Mouse (Mus musculus): ENCODE results near the gene Treml1. TPM values are rescaled to one million over a fixed set of nuclear protein-coding genes. Genes with fewer than 3 reads are reported as not detected.

Gene Treml1
- total RNA-seq, 1 experiment, result 0.40 TPM

DNA sequence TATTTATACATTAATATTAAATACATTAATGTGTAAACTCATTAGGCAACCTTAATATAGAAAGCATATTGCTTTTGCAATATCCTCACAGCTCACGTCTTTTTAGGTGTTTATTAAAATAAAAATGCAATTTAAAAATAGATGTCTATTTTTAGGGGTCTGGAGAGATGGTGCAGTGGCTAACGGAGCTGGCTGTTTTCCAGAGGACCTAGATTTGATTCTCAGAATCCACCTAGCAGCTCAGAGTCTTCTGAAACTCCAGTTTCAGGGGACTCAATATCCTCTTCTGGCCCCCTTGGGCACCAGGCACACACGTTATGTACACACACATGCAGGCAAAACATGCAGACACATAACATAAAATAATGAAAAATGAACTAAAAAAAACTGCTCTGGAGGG, 2.6 kb downstream of the Treml1 start:
- Histone ChIP-seq H3K4me3 (ENCODE audit: insufficient read depth in 1 of 2, low read depth in 1 of 2, low read length in 2 of 2, poor library complexity in 1 of 2, severe bottlenecking in 1 of 2) (no peak overlapping the region), H3K27ac (ENCODE audit: insufficient read depth, low read depth, low read length, poor library complexity, severe bottlenecking) (no peak overlapping the region), H3K36me3 (ENCODE audit: control insufficient read depth, insufficient read depth, low read length, poor library complexity, severe bottlenecking) (no peaks in the 10 kb centered on the region), H3K4me1 (ENCODE audit: control insufficient read depth in 2 of 2, insufficient read depth in 2 of 2, low read length in 2 of 2, poor library complexity in 1 of 2) (peaks cover 0 to 7% of the 10 kb centered on the region in 2 experiments; a peak in 2 of 4 replicates), H3K9me3 (ENCODE audit: control insufficient read depth, insufficient read depth, low read depth, low read length) (no peaks in the 10 kb centered on the region), H3K9ac (ENCODE audit: insufficient read depth, low read depth, low read length, poor library complexity, severe bottlenecking) (no peak overlapping the region)
- no peak for DNase-seq (ENCODE audit: low read depth, low spot score)
- TF ChIP-seq CHD2 (IDR thresholded peaks at IDR 0.05; ENCODE audit: low read depth, low read length) (no peak), HCFC1 (IDR thresholded peaks at IDR 0.05; ENCODE audit: borderline replicate concordance, insufficient read depth, low read length) (no peak), ZC3H11A (IDR thresholded peaks at IDR 0.05; ENCODE audit: borderline replicate concordance, low read depth, low read length) (no peak)
- in situ Hi-C loops (cut with MboI; ENCODE audit: low sequenced_read_pairs in 2 of 2, unreplicated experiment in 2 of 2), result no loop called here

DNA sequence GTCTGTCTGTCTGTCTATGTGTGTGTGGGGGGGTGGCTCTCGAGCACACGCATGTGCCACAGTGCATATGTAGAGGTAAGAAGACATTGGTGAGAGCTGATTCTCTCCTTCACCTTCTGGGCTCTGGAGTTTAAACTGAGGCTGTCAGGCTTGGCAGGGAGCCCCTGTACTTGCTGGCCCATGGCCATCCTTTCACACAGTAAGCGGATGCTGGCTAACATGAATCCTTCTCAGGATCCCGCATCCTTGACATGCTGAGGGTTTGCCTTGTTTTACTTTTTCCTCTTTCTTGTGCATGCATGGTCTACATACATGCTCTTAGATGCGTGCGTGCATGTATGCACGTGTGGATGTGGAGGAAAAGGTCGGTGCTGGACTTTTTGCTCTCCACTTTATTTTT, 3.2 kb downstream of the Treml1 start:
- no peak overlapping the region for H3K27ac ChIP-seq (ENCODE audit: insufficient read depth, low read depth, low read length, poor library complexity, severe bottlenecking)
- no peak overlapping the region for H3K4me3 ChIP-seq (ENCODE audit: insufficient read depth in 1 of 2, low read depth in 1 of 2, low read length in 2 of 2, poor library complexity in 1 of 2, severe bottlenecking in 1 of 2)
- no peaks in the 10 kb centered on the region for H3K36me3 ChIP-seq (ENCODE audit: control insufficient read depth, insufficient read depth, low read length, poor library complexity, severe bottlenecking)
- H3K9me3 ChIP-seq (ENCODE audit: control insufficient read depth, insufficient read depth, low read depth, low read length), result no peaks in the 10 kb centered on the region
- in situ Hi-C loops (cut with MboI; ENCODE audit: low sequenced_read_pairs in 2 of 2, unreplicated experiment in 2 of 2), result no loop called here
- no peak for DNase-seq (ENCODE audit: low read depth, low spot score)
- peaks cover 0 to 7% of the 10 kb centered on the region in 2 experiments; a peak in 1 of 4 replicates for H3K4me1 ChIP-seq (ENCODE audit: control insufficient read depth in 2 of 2, insufficient read depth in 2 of 2, low read length in 2 of 2, poor library complexity in 1 of 2)
- H3K9ac ChIP-seq (ENCODE audit: insufficient read depth, low read depth, low read length, poor library complexity, severe bottlenecking), result no peak overlapping the region
- no peak for TF ChIP-seq ZC3H11A (IDR thresholded peaks at IDR 0.05; ENCODE audit: borderline replicate concordance, low read depth, low read length)
- TF ChIP-seq ZNF384 (IDR thresholded peaks at IDR 0.05; ENCODE audit: low read depth, low read length), result no peak
- TF ChIP-seq MAFK (IDR thresholded peaks at IDR 0.05; ENCODE audit: insufficient read depth, low read depth, low read length), result no peak

DNA sequence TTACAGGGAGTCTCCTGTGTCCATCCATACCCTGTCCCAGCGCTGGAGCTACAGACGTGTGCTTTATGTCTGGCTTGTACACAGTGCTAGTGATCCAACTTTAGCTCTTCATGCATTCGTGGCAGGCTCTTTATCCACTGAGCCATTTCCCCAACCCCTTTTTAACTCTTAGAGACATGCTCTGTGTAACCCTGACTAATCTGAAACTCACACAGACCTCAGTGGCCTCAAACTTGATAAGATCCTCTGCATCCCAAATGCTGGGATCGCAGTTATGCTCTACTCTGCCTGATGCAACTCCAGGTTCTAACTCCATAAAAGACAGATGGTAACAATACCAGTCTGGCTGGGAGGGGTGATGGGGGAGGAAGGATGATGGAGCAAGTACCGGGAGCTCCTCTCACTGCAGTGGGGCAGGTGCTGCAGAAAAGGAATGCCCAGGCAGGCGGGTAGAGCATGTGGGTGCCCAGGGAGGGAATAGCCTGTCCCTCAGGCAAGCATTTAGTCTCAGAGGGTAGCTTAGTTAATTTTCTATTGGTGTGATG, 3.8 kb downstream of the Treml1 start:
- H3K4me1 ChIP-seq (ENCODE audit: control insufficient read depth in 2 of 2, insufficient read depth in 2 of 2, low read length in 2 of 2, poor library complexity in 1 of 2), result peaks cover 0 to 7% of the 10 kb centered on the region in 2 experiments; a peak in 1 of 4 replicates
- no peak overlapping the region for H3K9ac ChIP-seq (ENCODE audit: insufficient read depth, low read depth, low read length, poor library complexity, severe bottlenecking)
- in situ Hi-C loops (cut with MboI; ENCODE audit: low sequenced_read_pairs in 2 of 2, unreplicated experiment in 2 of 2), result no loop called here
- DNase-seq (ENCODE audit: low read depth, low spot score), result no peak
- no peaks in the 10 kb centered on the region for H3K9me3 ChIP-seq (ENCODE audit: control insufficient read depth, insufficient read depth, low read depth, low read length)
- no peak overlapping the region for H3K4me3 ChIP-seq (ENCODE audit: insufficient read depth in 1 of 2, low read depth in 1 of 2, low read length in 2 of 2, poor library complexity in 1 of 2, severe bottlenecking in 1 of 2)
- no peak overlapping the region for H3K27ac ChIP-seq (ENCODE audit: insufficient read depth, low read depth, low read length, poor library complexity, severe bottlenecking)
- TF ChIP-seq CHD2 (IDR thresholded peaks at IDR 0.05; ENCODE audit: low read depth, low read length), result no peak
- no peaks in the 10 kb centered on the region for H3K36me3 ChIP-seq (ENCODE audit: control insufficient read depth, insufficient read depth, low read length, poor library complexity, severe bottlenecking)

DNA sequence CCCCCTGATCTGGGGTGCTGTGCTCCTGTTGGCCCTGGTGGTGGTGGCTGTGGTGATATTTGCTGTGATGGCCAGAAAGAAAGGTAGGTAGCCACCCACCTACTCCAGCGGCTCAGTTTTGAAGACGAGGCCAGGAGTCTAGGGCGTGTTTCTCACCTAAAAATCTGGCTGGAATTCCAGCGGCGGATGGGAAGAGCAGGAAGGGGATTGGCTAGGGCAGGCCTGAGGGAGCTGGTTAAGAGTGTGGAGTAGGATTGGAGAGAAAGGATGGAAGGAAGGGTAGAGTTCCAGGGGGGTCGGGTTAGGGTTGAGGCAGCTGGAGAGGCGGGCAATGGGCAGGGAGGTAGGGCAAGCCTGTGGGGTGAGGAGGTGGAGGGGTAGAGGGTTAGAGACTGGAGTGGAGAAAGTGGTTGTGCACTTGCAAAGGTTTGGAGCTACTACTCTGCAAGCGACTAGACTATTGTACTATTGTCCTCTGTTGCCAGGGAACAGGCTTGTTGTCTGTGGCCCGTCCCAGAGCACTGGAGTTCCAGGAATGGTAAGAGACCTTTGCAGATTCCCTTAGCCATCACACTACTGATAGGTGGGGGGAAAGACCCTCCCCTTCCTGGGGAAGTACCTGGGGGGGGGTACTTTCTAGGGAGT, 5.9 kb downstream of the Treml1 start:
- Histone ChIP-seq H3K9me3 (ENCODE audit: control insufficient read depth, insufficient read depth, low read depth, low read length) (no peaks in the 10 kb centered on the region), H3K27ac (ENCODE audit: insufficient read depth, low read depth, low read length, poor library complexity, severe bottlenecking) (no peak overlapping the region)

DNA sequence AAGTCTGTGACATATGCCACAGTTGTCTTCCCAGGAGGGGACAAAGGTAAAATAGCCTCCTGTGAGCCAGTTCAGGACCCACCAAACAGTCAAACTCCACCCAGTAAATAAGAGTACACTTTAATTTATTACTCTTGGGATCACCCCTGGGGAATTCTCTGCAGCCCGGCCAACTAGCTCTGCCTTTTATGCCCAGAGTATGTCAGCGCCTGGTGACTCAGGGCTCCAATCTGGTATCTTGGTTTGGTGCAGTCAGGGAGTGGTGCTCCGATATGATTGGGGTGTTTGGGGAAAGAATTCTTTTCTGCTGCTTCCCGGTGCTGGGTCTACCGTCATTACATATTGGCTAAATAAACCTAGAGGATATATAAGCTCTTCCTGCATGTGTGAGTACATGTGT, 7.1 kb downstream of the Treml1 start:
- TF ChIP-seq CHD2 (IDR thresholded peaks at IDR 0.05; ENCODE audit: low read depth, low read length) (no peak), MAFK (IDR thresholded peaks at IDR 0.05; ENCODE audit: insufficient read depth, low read depth, low read length) (no peak), ZC3H11A (IDR thresholded peaks at IDR 0.05; ENCODE audit: borderline replicate concordance, low read depth, low read length) (no peak), ZNF384 (IDR thresholded peaks at IDR 0.05; ENCODE audit: low read depth, low read length) (no peak), HCFC1 (IDR thresholded peaks at IDR 0.05; ENCODE audit: borderline replicate concordance, insufficient read depth, low read length) (no peak)
- no peaks in the 10 kb centered on the region for H3K36me3 ChIP-seq (ENCODE audit: control insufficient read depth, insufficient read depth, low read length, poor library complexity, severe bottlenecking)
- no peak overlapping the region for H3K4me3 ChIP-seq (ENCODE audit: insufficient read depth in 1 of 2, low read depth in 1 of 2, low read length in 2 of 2, poor library complexity in 1 of 2, severe bottlenecking in 1 of 2)
- H3K4me1 ChIP-seq (ENCODE audit: control insufficient read depth in 2 of 2, insufficient read depth in 2 of 2, low read length in 2 of 2, poor library complexity in 1 of 2), result peaks cover 0 to 7% of the 10 kb centered on the region in 2 experiments; a peak in 1 of 4 replicates
- no peak overlapping the region for H3K9ac ChIP-seq (ENCODE audit: insufficient read depth, low read depth, low read length, poor library complexity, severe bottlenecking)
- H3K27ac ChIP-seq (ENCODE audit: insufficient read depth, low read depth, low read length, poor library complexity, severe bottlenecking), result no peak overlapping the region
- DNase-seq (ENCODE audit: low read depth, low spot score), result no peak
- in situ Hi-C loops (cut with MboI; ENCODE audit: low sequenced_read_pairs in 2 of 2, unreplicated experiment in 2 of 2), result no loop called here
- H3K9me3 ChIP-seq (ENCODE audit: control insufficient read depth, insufficient read depth, low read depth, low read length), result no peaks in the 10 kb centered on the region

More for the DNA sequence above, 5.9 kb downstream of the Treml1 start:
- DNase-seq (ENCODE audit: low read depth, low spot score), result no peak
- H3K9ac ChIP-seq (ENCODE audit: insufficient read depth, low read depth, low read length, poor library complexity, severe bottlenecking), result no peak overlapping the region
- TF ChIP-seq ZNF384 (IDR thresholded peaks at IDR 0.05; ENCODE audit: low read depth, low read length) (no peak), MAFK (IDR thresholded peaks at IDR 0.05; ENCODE audit: insufficient read depth, low read depth, low read length) (no peak), ZC3H11A (IDR thresholded peaks at IDR 0.05; ENCODE audit: borderline replicate concordance, low read depth, low read length) (no peak), CHD2 (IDR thresholded peaks at IDR 0.05; ENCODE audit: low read depth, low read length) (no peak)
- H3K4me3 ChIP-seq (ENCODE audit: insufficient read depth in 1 of 2, low read depth in 1 of 2, low read length in 2 of 2, poor library complexity in 1 of 2, severe bottlenecking in 1 of 2), result no peak overlapping the region
- in situ Hi-C loops (cut with MboI; ENCODE audit: low sequenced_read_pairs in 2 of 2, unreplicated experiment in 2 of 2), result no loop called here
- peaks cover 0 to 7% of the 10 kb centered on the region in 2 experiments; a peak in 1 of 4 replicates for H3K4me1 ChIP-seq (ENCODE audit: control insufficient read depth in 2 of 2, insufficient read depth in 2 of 2, low read length in 2 of 2, poor library complexity in 1 of 2)
- no peaks in the 10 kb centered on the region for H3K36me3 ChIP-seq (ENCODE audit: control insufficient read depth, insufficient read depth, low read length, poor library complexity, severe bottlenecking)
